In genomic region chr13:85189644-85190121, GRCm38 (mm10) we compare ENCODE assay signal across 8 mouse cellular contexts. TPM values are rescaled to one million over a fixed set of nuclear protein-coding genes. Genes with fewer than 3 reads are reported as not detected.
DNase-seq lines count a peak whose midpoint lies in the region; ATAC-seq and TF ChIP-seq lines count a peak whose summit lies in the region.

No protein-coding gene starts in this region.

- TF ChIP-seq CTCF in MEL (IDR thresholded peaks at IDR 0.05 in 2 of 3, conservative IDR thresholded peaks at IDR 0.05 in 1 of 3; ENCODE audit: control insufficient read depth in 1 of 3, insufficient read depth in 1 of 3, low read depth in 2 of 3, low read length in 3 of 3, poor library complexity in 1 of 3, severe bottlenecking in 1 of 3) = no peak

- ATAC-seq in heart, embryonic 16.5 days (replicated peaks; ENCODE audit: extremely low read depth, insufficient read depth, low FRiP score) = peak; percentile 67
- peak; percentile 94 for ATAC-seq in midbrain, embryonic 13.5 days

- TF ChIP-seq POLR2A in MEL (IDR thresholded peaks at IDR 0.05; ENCODE audit: control insufficient read depth in 1 of 2, insufficient read depth in 1 of 2, low read depth in 1 of 2, low read length in 2 of 2, poor library complexity in 1 of 2) = 0 out of 4 replicates have a peak, but pooled peaks of 1 of the 2 experiments have one; percentile 6

- TF ChIP-seq RAD21 in MEL (IDR thresholded peaks at IDR 0.05; ENCODE audit: low read depth, low read length) = no peak

- peak overlapping the region; percentile 81 for H3K27ac ChIP-seq in heart, embryonic 16.5 days (ENCODE audit: low read length)
- H3K27ac ChIP-seq in MEL (ENCODE audit: control insufficient read depth, low read depth, low read length) = peak overlapping the region; percentile 40
- H3K27ac ChIP-seq in midbrain, embryonic 13.5 days = peak overlapping the region; percentile 90

- peak overlapping the region; percentile 63 for H3K4me3 ChIP-seq in heart, embryonic 16.5 days (ENCODE audit: low read length)
- peak overlapping the region; percentile 75 to 84 for H3K4me3 ChIP-seq in MEL (ENCODE audit: control insufficient read depth in 1 of 2, insufficient read depth in 1 of 2, low read depth in 2 of 2, low read length in 2 of 2)
- H3K4me3 ChIP-seq in erythroblast, embryonic 14.5 days (replicated peaks) = peak overlapping the region; percentile 73
- H3K4me3 ChIP-seq in midbrain, embryonic 13.5 days (replicated peaks) = peak overlapping the region; percentile 79

- peaks cover 8% of the 10 kb centered on the region for H3K4me1 ChIP-seq in heart, embryonic 16.5 days (ENCODE audit: control insufficient read depth, insufficient read depth, low read length)
- peaks cover 3 to 8% of the 10 kb centered on the region in 2 experiments; a peak in 2 of 4 replicates for H3K4me1 ChIP-seq in MEL (ENCODE audit: control insufficient read depth in 1 of 2, insufficient read depth in 2 of 2, low read length in 2 of 2)
- H3K4me1 ChIP-seq in erythroblast, embryonic 14.5 days (ENCODE audit: control insufficient read depth) = peaks cover 23% of the 10 kb centered on the region
- H3K4me1 ChIP-seq in midbrain, embryonic 13.5 days (replicated peaks) = peaks cover 15% of the 10 kb centered on the region

- no peak for TF ChIP-seq EP300 in MEL (IDR thresholded peaks at IDR 0.05; ENCODE audit: low read depth in 1 of 2, low read length in 2 of 2)

- peaks cover 10% of the 10 kb centered on the region for H3K36me3 ChIP-seq in heart, embryonic 16.5 days (ENCODE audit: control insufficient read depth, insufficient read depth)
- peaks cover 10% of the 10 kb centered on the region in 2 experiments for H3K36me3 ChIP-seq in MEL (ENCODE audit: control insufficient read depth in 1 of 2, insufficient read depth in 2 of 2, low read length in 2 of 2)
- H3K36me3 ChIP-seq in erythroblast, embryonic 14.5 days (ENCODE audit: control insufficient read depth) = peaks cover 25% of the 10 kb centered on the region
- peaks cover 27% of the 10 kb centered on the region for H3K36me3 ChIP-seq in midbrain, embryonic 13.5 days

- DNase-seq in heart, adult 11 months = no peak
- DNase-seq in MEL (ENCODE audit: low read depth, low spot score) = peak; percentile 77
- peak; percentile 24 to 51 for DNase-seq in kidney, postnatal 25 days
- DNase-seq in urinary bladder, adult 18-20 months (ENCODE audit: low spot score in 2 of 2) = no peak
- no peak for DNase-seq in spleen, adult 18-20 months

- H3K27me3 ChIP-seq in heart, embryonic 16.5 days (ENCODE audit: control insufficient read depth, insufficient read depth, low read length) = no peaks in the 10 kb centered on the region
- no peaks in the 10 kb centered on the region for H3K27me3 ChIP-seq in MEL (ENCODE audit: control insufficient read depth in 1 of 2, insufficient read depth in 2 of 2, low read length in 2 of 2)
- H3K27me3 ChIP-seq in erythroblast, embryonic 14.5 days (ENCODE audit: control insufficient read depth) = no peaks in the 10 kb centered on the region
- no peaks in the 10 kb centered on the region for H3K27me3 ChIP-seq in midbrain, embryonic 13.5 days

- peak overlapping the region; percentile 82 for H3K9ac ChIP-seq in heart, embryonic 16.5 days (ENCODE audit: low read length)
- H3K9ac ChIP-seq in MEL (ENCODE audit: control insufficient read depth, low read depth, low read length, poor library complexity, severe bottlenecking) = peak overlapping the region; percentile 80
- peak overlapping the region; percentile 90 for H3K9ac ChIP-seq in midbrain, embryonic 13.5 days (replicated peaks)

- WGBS in heart, embryonic 16.5 days = under 1% methylated on average over 17 of the region's 17 CpGs
- under 1% methylated on average over 17 of the region's 17 CpGs for WGBS in midbrain, embryonic 13.5 days

- H3K79me2 ChIP-seq in MEL (ENCODE audit: control insufficient read depth, insufficient read depth, low read length, poor library complexity) = peaks cover 15% of the 10 kb centered on the region

- H3K9me3 ChIP-seq in heart, embryonic 16.5 days (replicated peaks; ENCODE audit: control insufficient read depth, low read length) = no peaks in the 10 kb centered on the region
- no peaks in the 10 kb centered on the region for H3K9me3 ChIP-seq in MEL (replicated peaks; ENCODE audit: insufficient read depth, low read length)
- no peaks in the 10 kb centered on the region for H3K9me3 ChIP-seq in erythroblast, embryonic 14.5 days (ENCODE audit: control insufficient read depth, low read length)
- no peaks in the 10 kb centered on the region for H3K9me3 ChIP-seq in midbrain, embryonic 13.5 days

- peak overlapping the region; percentile 87 for H3K4me2 ChIP-seq in heart, embryonic 16.5 days (ENCODE audit: low read depth, low read length)
- H3K4me2 ChIP-seq in midbrain, embryonic 13.5 days (replicated peaks) = peak overlapping the region; percentile 77

TF ChIP-seq in MEL, 35 proteins besides CTCF, POLR2A, EP300 and RAD21:
- TF ChIP-seq MAFK (IDR thresholded peaks at IDR 0.05; ENCODE audit: borderline replicate concordance, low read depth, low read length) = no peak
- 0 out of 2 replicates have a peak, but pooled peaks have one; percentile 17 for TF ChIP-seq MXI1 (IDR thresholded peaks at IDR 0.05; ENCODE audit: low read depth, low read length)
- peak; percentile 31; the same call in 1 of the 2 replicates for TF ChIP-seq MYC (IDR thresholded peaks at IDR 0.05; ENCODE audit: low read depth, low read length)
- TF ChIP-seq BHLHE40 (IDR thresholded peaks at IDR 0.05; ENCODE audit: borderline replicate concordance, low read depth, low read length) = 0 out of 2 replicates have a peak, but pooled peaks have one; percentile 34
- 0 out of 2 replicates have a peak, but pooled peaks have one; percentile 5 for TF ChIP-seq ZMIZ1 (IDR thresholded peaks at IDR 0.05; ENCODE audit: low read depth, low read length)
- TF ChIP-seq SIN3A (IDR thresholded peaks at IDR 0.05; ENCODE audit: low read length) = peak; percentile 36; the same call in 1 of the 2 replicates
- TF ChIP-seq USF2 (IDR thresholded peaks at IDR 0.05; ENCODE audit: borderline replicate concordance in 1 of 2, insufficient read depth in 1 of 2, low read depth in 1 of 2, low read length in 2 of 2) = no peak
TF ChIP-seq in MEL: peak in this region for 5.

RNA-seq across cellular contexts. Expression of gene Ccnh, which starts 0.5 kb away (rescaled TPM):
- polyA plus RNA-seq in heart, embryonic 16.5 days (2015; fragmentation: Nextera tagmentation; extraction: Ambion mirVana) = 59.5 and 68.5 TPM in 2 replicates
- 61.8 and 77.3 TPM in 2 replicates for total RNA-seq in MEL (2012; rRNA removed)
- polyA plus RNA-seq in MEL (2012; ENCODE audit: insufficient read depth in 1 of 2, insufficient read length in 2 of 2, low read depth in 1 of 2, low replicate concordance in 2 of 2, missing spikeins in 1 of 2) = 100 to 1,000 TPM in 1 of 2 experiments, not detected in 1; 101 TPM
- polyA plus RNA-seq in erythroblast, embryonic 14.5 days (2012) = 1.5 and 1.9 TPM in 2 replicates
- polyA plus RNA-seq in midbrain, embryonic 13.5 days (2015; fragmentation: Nextera tagmentation; extraction: Ambion mirVana) = 103 and 107 TPM in 2 replicates

Comparison
In these comparisons a context has a peak if more than half of its experiments do, and no peak if none do; other contexts are left out.
1. H3K27ac ChIP-seq: peak in every context shown above with its lines; median percentile 90 in midbrain, embryonic 13.5 days; 81 in heart, embryonic 16.5 days; 40 in MEL.
2. DNase-seq: peak in MEL (single experiment) and kidney, postnatal 25 days (2 of 2); none in heart, adult 11 months (single experiment), urinary bladder, adult 18-20 months (0 of 2) and spleen, adult 18-20 months (0 of 2).
3. Peak in every context shown above with its lines, with median percentiles within 50 percentile points of each other: H3K4me3 ChIP-seq and H3K9ac ChIP-seq.